In the genomic region with DNA sequence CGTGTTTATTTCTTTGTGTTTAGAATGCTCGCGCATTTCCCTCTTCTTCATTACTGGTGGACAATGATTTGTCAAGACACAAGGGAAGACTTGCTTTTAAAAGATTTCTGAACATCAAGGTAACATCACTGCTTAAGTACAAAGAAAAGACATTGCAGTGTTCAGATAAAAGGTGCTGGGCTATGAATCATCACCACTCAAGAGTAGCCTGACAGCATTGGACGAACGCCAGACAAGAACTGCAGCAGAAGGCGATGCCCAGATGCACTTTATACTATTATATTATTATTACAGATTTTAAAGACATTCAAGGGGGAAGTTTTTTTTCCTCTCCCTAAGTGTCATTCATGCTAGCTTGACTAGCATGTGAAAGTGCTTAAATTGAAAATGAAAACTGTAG, we compare ENCODE assay signal across 20 mouse cellular contexts.
DNase-seq lines count a peak whose midpoint lies in the region; ATAC-seq and TF ChIP-seq lines count a peak whose summit lies in the region.
"Had no signal": no experiment of that assay in that cellular context is flagged by ENCODE, and none has a peak within 500 bp of the region (broad histone marks: within the 10 kb centered on the region; RNA-seq: fewer than 3 reads in every experiment).

No protein-coding gene starts in this region.

- H3K27ac ChIP-seq in heart, postnatal 0 days (ENCODE audit: low read depth), result no peak overlapping the region
- H3K27ac ChIP-seq in heart, embryonic 12.5 days (ENCODE audit: poor library complexity, severe bottlenecking), result no peak overlapping the region
- no peak overlapping the region for H3K27ac ChIP-seq in intestine, embryonic 16.5 days (ENCODE audit: low read length)
- H3K27ac ChIP-seq: forebrain, embryonic 12.5 days; heart, embryonic 15.5 days; kidney, embryonic 15.5 days; macrophage; midbrain, embryonic 12.5 days; stomach, postnatal 0 days had no signal

- no peaks in the 10 kb centered on the region for H3K27me3 ChIP-seq in heart, postnatal 0 days (ENCODE audit: control insufficient read depth, insufficient read depth, low read length)
- no peaks in the 10 kb centered on the region for H3K27me3 ChIP-seq in heart, embryonic 12.5 days (replicated peaks)
- no peaks in the 10 kb centered on the region for H3K27me3 ChIP-seq in intestine, embryonic 16.5 days (replicated peaks; ENCODE audit: control insufficient read depth, insufficient read depth, low read length)
- H3K27me3 ChIP-seq: heart, embryonic 15.5 days; kidney, embryonic 15.5 days; midbrain, embryonic 12.5 days had no signal

- TF ChIP-seq CTCF in heart, postnatal 0 days (IDR thresholded peaks at IDR 0.05; ENCODE audit: low read depth), result no peak

- H3K36me3 ChIP-seq in heart, postnatal 0 days (replicated peaks; ENCODE audit: control insufficient read depth, insufficient read depth, low read length), result no peaks in the 10 kb centered on the region
- H3K36me3 ChIP-seq in heart, embryonic 12.5 days, result no peaks in the 10 kb centered on the region
- H3K36me3 ChIP-seq in intestine, embryonic 16.5 days (ENCODE audit: control insufficient read depth, insufficient read depth, low read length), result no peaks in the 10 kb centered on the region
- H3K36me3 ChIP-seq: forebrain, embryonic 12.5 days; heart, embryonic 15.5 days; kidney, embryonic 15.5 days; midbrain, embryonic 12.5 days had no signal

- no peak overlapping the region for H3K4me3 ChIP-seq in heart, postnatal 0 days (ENCODE audit: low read depth, low read length)
- H3K4me3 ChIP-seq in heart, embryonic 12.5 days, result no peak overlapping the region
- H3K4me3 ChIP-seq in intestine, embryonic 16.5 days (ENCODE audit: low read length), result no peak overlapping the region
- H3K4me3 ChIP-seq: forebrain, embryonic 12.5 days; heart, embryonic 15.5 days; kidney, embryonic 15.5 days; midbrain, embryonic 12.5 days had no signal

- no peak for TF ChIP-seq EP300 in heart, postnatal 0 days (IDR thresholded peaks at IDR 0.05; ENCODE audit: low read depth)

- peaks cover 14% of the 10 kb centered on the region for H3K4me1 ChIP-seq in heart, postnatal 0 days (ENCODE audit: control insufficient read depth, insufficient read depth)
- H3K4me1 ChIP-seq in heart, embryonic 12.5 days (replicated peaks), result peaks cover 38% of the 10 kb centered on the region
- peaks cover 7% of the 10 kb centered on the region; the same call in 1 of the 2 replicates for H3K4me1 ChIP-seq in intestine, embryonic 16.5 days (ENCODE audit: control insufficient read depth, insufficient read depth, low read length)

- peak; percentile 8 to 54 for DNase-seq in adrenal gland, adult (ENCODE audit: inconsistent age in 2 of 2, low spot score in 1 of 2)
- no peak for DNase-seq in adrenal gland, adult 18-20 months (ENCODE audit: low spot score in 2 of 2)
- DNase-seq in heart, postnatal 0 days (ENCODE audit: low spot score), result peak; percentile 46
- DNase-seq in urinary bladder, postnatal 14 days (ENCODE audit: low spot score), result peak; percentile 42
- no peak for DNase-seq in urinary bladder, postnatal 36 days (ENCODE audit: low spot score in 2 of 2)
- no peak for DNase-seq in right cerebral cortex, postnatal 10 days (ENCODE audit: low spot score in 2 of 2)
- DNase-seq: cerebellum, postnatal 36 days; gastrocnemius, postnatal 36 days; layer of hippocampus, postnatal 36 days; lung, embryonic 14.5 days; right cerebral cortex, postnatal 25 days; thymus, postnatal 14 days had no signal

- no peak overlapping the region for H3K9ac ChIP-seq in heart, postnatal 0 days (replicated peaks; ENCODE audit: low read depth, low read length)
- H3K9ac ChIP-seq in heart, embryonic 12.5 days, result no peak overlapping the region
- no peak overlapping the region for H3K9ac ChIP-seq in intestine, embryonic 16.5 days (ENCODE audit: low read depth, low read length)
- H3K9ac ChIP-seq: forebrain, embryonic 12.5 days; heart, embryonic 15.5 days; kidney, embryonic 15.5 days; lung, embryonic 14.5 days; midbrain, embryonic 12.5 days had no signal

- H3K4me2 ChIP-seq in heart, postnatal 0 days (ENCODE audit: low read depth, low read length), result no peak overlapping the region
- no peak overlapping the region for H3K4me2 ChIP-seq in heart, embryonic 12.5 days
- no peak overlapping the region for H3K4me2 ChIP-seq in intestine, embryonic 16.5 days (ENCODE audit: low read depth, low read length)
- H3K4me2 ChIP-seq: forebrain, embryonic 12.5 days; heart, embryonic 15.5 days; kidney, embryonic 15.5 days; lung, embryonic 14.5 days; midbrain, embryonic 12.5 days had no signal

- WGBS in heart, postnatal 0 days, result 50% methylated on average over 6 of the region's 6 CpGs
- 58% methylated on average over 6 of the region's 6 CpGs for WGBS in heart, embryonic 12.5 days
- WGBS in intestine, embryonic 16.5 days, result 61% methylated on average over 6 of the region's 6 CpGs

- H3K9me3 ChIP-seq in heart, postnatal 0 days (replicated peaks; ENCODE audit: control insufficient read depth, low read length), result no peaks in the 10 kb centered on the region
- H3K9me3 ChIP-seq in heart, embryonic 12.5 days (replicated peaks), result no peaks in the 10 kb centered on the region
- H3K9me3 ChIP-seq in intestine, embryonic 16.5 days (ENCODE audit: control insufficient read depth, low read length), result no peaks in the 10 kb centered on the region
- H3K9me3 ChIP-seq: forebrain, embryonic 12.5 days; heart, embryonic 15.5 days; kidney, embryonic 15.5 days; midbrain, embryonic 12.5 days had no signal

- no peak for ATAC-seq in heart, postnatal 0 days (ENCODE audit: insufficient read depth, low read depth)
- ATAC-seq in heart, embryonic 12.5 days (ENCODE audit: insufficient number of reproducible peaks, low FRiP score), result no peak
- no peak for ATAC-seq in intestine, embryonic 16.5 days

Comparison
In these comparisons a context has a peak if more than half of its experiments do, and no peak if none do; other contexts are left out.
1. DNase-seq: peak in adrenal gland, adult (2 of 2), heart, postnatal 0 days (single experiment) and urinary bladder, postnatal 14 days (single experiment); none in adrenal gland, adult 18-20 months (0 of 2), urinary bladder, postnatal 36 days (0 of 2) and right cerebral cortex, postnatal 10 days (0 of 2).